Mouse (Mus musculus) G1E (cell line): ENCODE measurements around the gene Htr6.

Experiments
- CTCF ChIP-seq: IDR thresholded peaks from 2 replicates; pipeline ENCODE4 v1.5.1; 2012; ENCODE audit warnings: low read depth, low read length, inconsistent platforms, mixed read lengths
- GATA1 ChIP-seq: IDR thresholded peaks from 2 replicates; pipeline ENCODE4 v1.6.1; 2012; ENCODE audit warnings: borderline replicate concordance, low read length, inconsistent platforms, mixed read lengths
- TAL1 ChIP-seq: conservative IDR thresholded peaks from 2 replicates; pipeline ENCODE4 v1.6.1; 2012; ENCODE audit warnings: low read depth, low read length, inconsistent platforms, mixed read lengths

GRCm38 (mm10) chr4:139058029-139058428 is 17.3 kb downstream of the Htr6 start:
- no peak for TF ChIP-seq CTCF
- no peak for TF ChIP-seq GATA1
- TF ChIP-seq TAL1, result no peak
